Mouse (Mus musculus): Measurements from ENCODE around the gene Zfp94. TPM values are rescaled to one million over a fixed set of nuclear protein-coding genes. Genes with fewer than 3 reads are reported as not detected.
"Not testable (repeated sequence)": the region's sequence is repeated elsewhere in the genome, so short reads cannot be mapped to it uniquely, and the experiment has no call there.

Gene Zfp94
- polyA plus RNA-seq, 1 experiment from 2014 or later: 9.0 TPM

- H3K9me3 ChIP-seq (replicated peaks; ENCODE audit: control insufficient read depth, low read length): no peaks in the 10 kb centered on the region; the same call in 1 of the 2 replicates
- no peak overlapping the region for H3K4me3 ChIP-seq (replicated peaks; ENCODE audit: low read length)
- peaks cover 35% of the 10 kb centered on the region for H3K36me3 ChIP-seq (ENCODE audit: control insufficient read depth, insufficient read depth, low read length)
- no peak for ATAC-seq (ENCODE audit: insufficient read depth, low FRiP score)
- 83% methylated on average over 6 of the region's 6 CpGs for WGBS
- H3K4me1 ChIP-seq (ENCODE audit: control insufficient read depth, insufficient read depth, low read length): no peaks in the 10 kb centered on the region
- H3K4me2 ChIP-seq (ENCODE audit: low read depth, low read length): no peak overlapping the region
- no peak overlapping the region for H3K9ac ChIP-seq (ENCODE audit: low read length)
- no peaks in the 10 kb centered on the region for H3K27me3 ChIP-seq (ENCODE audit: control insufficient read depth, insufficient read depth, low read length)
- no peak overlapping the region for H3K27ac ChIP-seq (ENCODE audit: low read length)
Observed at GRCm38 (mm10) chr7:24288512-24288911, 28.0 kb downstream of the Zfp94 start.

- no peaks in the 10 kb centered on the region; the same call in 1 of the 2 replicates for H3K9me3 ChIP-seq (replicated peaks; ENCODE audit: control insufficient read depth, low read length)
- H3K4me2 ChIP-seq (ENCODE audit: low read depth, low read length): no peak overlapping the region
- peaks cover 30% of the 10 kb centered on the region for H3K36me3 ChIP-seq (ENCODE audit: control insufficient read depth, insufficient read depth, low read length)
- H3K4me3 ChIP-seq (replicated peaks; ENCODE audit: low read length): no peak overlapping the region
- no peak overlapping the region for H3K9ac ChIP-seq (ENCODE audit: low read length)
- H3K27ac ChIP-seq (ENCODE audit: low read length): no peak overlapping the region
- 83% methylated on average over 5 of the region's 5 CpGs for WGBS
- no peak for ATAC-seq (ENCODE audit: insufficient read depth, low FRiP score)
- no peaks in the 10 kb centered on the region for H3K4me1 ChIP-seq (ENCODE audit: control insufficient read depth, insufficient read depth, low read length)
- no peaks in the 10 kb centered on the region for H3K27me3 ChIP-seq (ENCODE audit: control insufficient read depth, insufficient read depth, low read length)
Observed at GRCm38 (mm10) chr7:24287670-24288069, 28.8 kb downstream of the Zfp94 start.

- Histone ChIP-seq H3K36me3 (ENCODE audit: control insufficient read depth, insufficient read depth, low read length) (peaks cover 22% of the 10 kb centered on the region), H3K27ac (ENCODE audit: low read length) (no peak overlapping the region), H3K27me3 (ENCODE audit: control insufficient read depth, insufficient read depth, low read length) (no peaks in the 10 kb centered on the region), H3K9me3 (replicated peaks; ENCODE audit: control insufficient read depth, low read length) (no peaks in the 10 kb centered on the region), H3K4me2 (ENCODE audit: low read depth, low read length) (no peak overlapping the region), H3K4me3 (replicated peaks; ENCODE audit: low read length) (no peak overlapping the region), H3K9ac (ENCODE audit: low read length) (no peak overlapping the region), H3K4me1 (ENCODE audit: control insufficient read depth, insufficient read depth, low read length) (no peaks in the 10 kb centered on the region)
- 82% methylated on average over 4 of the region's 4 CpGs for WGBS
- ATAC-seq (ENCODE audit: insufficient read depth, low FRiP score): no peak
Observed at GRCm38 (mm10) chr7:24286916-24287315, 29.6 kb downstream of the Zfp94 start.

GRCm38 (mm10) chr7:24286090-24286489 lies 30.4 kb downstream of the Zfp94 start:
- Histone ChIP-seq H3K4me1 (ENCODE audit: control insufficient read depth, insufficient read depth, low read length) (no peaks in the 10 kb centered on the region), H3K27ac (ENCODE audit: low read length) (no peak overlapping the region), H3K27me3 (ENCODE audit: control insufficient read depth, insufficient read depth, low read length) (no peaks in the 10 kb centered on the region), H3K4me3 (replicated peaks; ENCODE audit: low read length) (no peak overlapping the region), H3K4me2 (ENCODE audit: low read depth, low read length) (no peak overlapping the region), H3K36me3 (ENCODE audit: control insufficient read depth, insufficient read depth, low read length) (peaks cover 14% of the 10 kb centered on the region), H3K9me3 (replicated peaks; ENCODE audit: control insufficient read depth, low read length) (no peaks in the 10 kb centered on the region), H3K9ac (ENCODE audit: low read length) (no peak overlapping the region)
- 50% methylated on average over 4 of the region's 4 CpGs for WGBS
- ATAC-seq (ENCODE audit: insufficient read depth, low FRiP score): no peak

GRCm38 (mm10) chr7:24280858-24281145 lies 35.7 kb downstream of the Zfp94 start:
- H3K4me1 ChIP-seq (ENCODE audit: control insufficient read depth, insufficient read depth, low read length): no peaks in the 10 kb centered on the region
- H3K27me3 ChIP-seq (ENCODE audit: control insufficient read depth, insufficient read depth, low read length): no peaks in the 10 kb centered on the region
- no peak for ATAC-seq (ENCODE audit: insufficient read depth, low FRiP score)
- H3K36me3 ChIP-seq (ENCODE audit: control insufficient read depth, insufficient read depth, low read length): no peaks in the 10 kb centered on the region
- no peak overlapping the region for H3K27ac ChIP-seq (ENCODE audit: low read length)
- H3K9me3 ChIP-seq (replicated peaks; ENCODE audit: control insufficient read depth, low read length): no peaks in the 10 kb centered on the region
- H3K9ac ChIP-seq (ENCODE audit: low read length): no peak overlapping the region
- H3K4me2 ChIP-seq (ENCODE audit: low read depth, low read length): no peak overlapping the region
- H3K4me3 ChIP-seq (replicated peaks; ENCODE audit: low read length): no peak overlapping the region
- WGBS: 38% methylated on average over 4 of the region's 4 CpGs

- no peak for ATAC-seq (ENCODE audit: insufficient read depth, low FRiP score)
- 54% methylated on average over 10 of the region's 10 CpGs for WGBS
- Histone ChIP-seq H3K4me1 (ENCODE audit: control insufficient read depth, insufficient read depth, low read length) (no peaks in the 10 kb centered on the region), H3K9me3 (replicated peaks; ENCODE audit: control insufficient read depth, low read length) (no peaks in the 10 kb centered on the region), H3K4me3 (replicated peaks; ENCODE audit: low read length) (no peak overlapping the region), H3K36me3 (ENCODE audit: control insufficient read depth, insufficient read depth, low read length) (0 out of 2 replicates have a peak, but pooled peaks cover under 1% of the 10 kb centered on the region), H3K27ac (ENCODE audit: low read length) (no peak overlapping the region), H3K9ac (ENCODE audit: low read length) (no peak overlapping the region), H3K4me2 (ENCODE audit: low read depth, low read length) (no peak overlapping the region), H3K27me3 (ENCODE audit: control insufficient read depth, insufficient read depth, low read length) (no peaks in the 10 kb centered on the region)
Observed at GRCm38 (mm10) chr7:24280031-24280857, 36.2 kb downstream of the Zfp94 start.

GRCm38 (mm10) chr7:24278771-24279170 lies 37.7 kb downstream of the Zfp94 start:
- H3K36me3 ChIP-seq (ENCODE audit: control insufficient read depth, insufficient read depth, low read length); H3K9me3 ChIP-seq (replicated peaks; ENCODE audit: control insufficient read depth, low read length); ATAC-seq (ENCODE audit: insufficient read depth, low FRiP score); H3K4me3 ChIP-seq (replicated peaks; ENCODE audit: low read length); H3K4me2 ChIP-seq (ENCODE audit: low read depth, low read length); H3K4me1 ChIP-seq (ENCODE audit: control insufficient read depth, insufficient read depth, low read length); H3K9ac ChIP-seq (ENCODE audit: low read length); H3K27ac ChIP-seq (ENCODE audit: low read length); H3K27me3 ChIP-seq (ENCODE audit: control insufficient read depth, insufficient read depth, low read length): not testable (repeated sequence)
- 85% methylated on average over 3 of the region's 3 CpGs for WGBS

GRCm38 (mm10) chr7:24274456-24274855 lies 42.0 kb downstream of the Zfp94 start:
- Histone ChIP-seq H3K4me2 (ENCODE audit: low read depth, low read length) (no peak overlapping the region), H3K36me3 (ENCODE audit: control insufficient read depth, insufficient read depth, low read length) (peaks cover 7% of the 10 kb centered on the region), H3K4me3 (replicated peaks; ENCODE audit: low read length) (no peak overlapping the region), H3K27ac (ENCODE audit: low read length) (no peak overlapping the region), H3K9me3 (replicated peaks; ENCODE audit: control insufficient read depth, low read length) (no peaks in the 10 kb centered on the region), H3K9ac (ENCODE audit: low read length) (no peak overlapping the region), H3K4me1 (ENCODE audit: control insufficient read depth, insufficient read depth, low read length) (peaks cover 4% of the 10 kb centered on the region), H3K27me3 (ENCODE audit: control insufficient read depth, insufficient read depth, low read length) (no peaks in the 10 kb centered on the region)
- no peak for ATAC-seq (ENCODE audit: insufficient read depth, low FRiP score)
- WGBS: 95% methylated on average over 4 of the region's 4 CpGs

- H3K9me3 ChIP-seq (replicated peaks; ENCODE audit: control insufficient read depth, low read length): no peaks in the 10 kb centered on the region
- peaks cover 4% of the 10 kb centered on the region for H3K4me1 ChIP-seq (ENCODE audit: control insufficient read depth, insufficient read depth, low read length)
- H3K27me3 ChIP-seq (ENCODE audit: control insufficient read depth, insufficient read depth, low read length): no peaks in the 10 kb centered on the region
- no peak overlapping the region for H3K27ac ChIP-seq (ENCODE audit: low read length)
- no peak for ATAC-seq (ENCODE audit: insufficient read depth, low FRiP score)
- H3K4me2 ChIP-seq (ENCODE audit: low read depth, low read length): peak overlapping the region; percentile 60; the same call in 1 of the 2 replicates
- H3K9ac ChIP-seq (ENCODE audit: low read length): no peak overlapping the region
- H3K4me3 ChIP-seq (replicated peaks; ENCODE audit: low read length): no peak overlapping the region
- WGBS: 92% methylated on average over 6 of the region's 6 CpGs
- peaks cover 7% of the 10 kb centered on the region for H3K36me3 ChIP-seq (ENCODE audit: control insufficient read depth, insufficient read depth, low read length)
Observed at GRCm38 (mm10) chr7:24271191-24271590, 45.3 kb downstream of the Zfp94 start.
